In the genomic region with DNA sequence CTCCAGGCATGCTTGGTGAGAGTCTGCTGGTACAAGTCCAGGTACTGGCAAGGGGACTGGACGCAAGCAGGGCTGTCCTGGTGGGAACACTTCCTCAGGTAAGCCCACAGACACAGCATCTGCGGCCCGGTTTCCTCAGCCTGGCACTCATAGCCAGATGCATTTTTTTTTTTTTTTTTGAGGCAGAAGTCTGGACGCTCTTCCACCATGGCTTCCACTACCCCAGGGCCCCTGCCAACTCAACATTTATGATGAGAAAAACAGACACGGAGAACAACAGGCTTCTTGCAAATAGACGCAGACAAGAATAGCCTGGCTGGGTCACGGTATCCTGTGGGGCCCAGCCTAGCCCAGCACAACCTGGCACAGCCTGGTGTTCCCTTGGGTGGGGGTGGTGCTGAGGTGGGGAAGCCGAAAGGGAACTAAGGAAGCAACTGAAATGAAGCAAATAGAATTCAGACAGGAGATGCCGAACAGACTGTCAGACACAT, we compare ENCODE assay signal across 8 mouse cellular contexts. TPM values are rescaled to one million over a fixed set of nuclear protein-coding genes. Genes with fewer than 3 reads are reported as not detected.
A peak's percentile ranks its signal among the peaks of the same experiment; 100 is the strongest.
DNase-seq lines count a peak whose midpoint lies in the region; ATAC-seq lines count a peak whose summit lies in the region.

No protein-coding gene starts in this region.

- no peak for DNase-seq in frontal cortex, adult 2 months (ENCODE audit: extremely low spot score in 1 of 2, low spot score in 1 of 2)
- peak; percentile 73 for DNase-seq in cerebellum, adult 8-10 months
- DNase-seq in heart, adult 9 months (ENCODE audit: low spot score in 2 of 2) = peak; percentile 71 to 85
- DNase-seq in layer of hippocampus, adult 8-10 months (ENCODE audit: low spot score in 2 of 2) = peak; percentile 53 to 56
- no peak for DNase-seq in frontal cortex, postnatal 10 days (ENCODE audit: low spot score in 2 of 2)
- DNase-seq in natural killer cell, adult 2 months (ENCODE audit: low spot score in 2 of 2) = no peak

- peak; percentile 39 for ATAC-seq in frontal cortex, adult (ENCODE audit: low TSS enrichment)
- ATAC-seq in inflammation-experienced regulatory T-cells, adult 6 months = no peak

RNA-seq across cellular contexts. Expression of a gene that starts 43.5 kb away (rescaled TPM):
- 32.6 and 34.9 TPM in 2 replicates for polyA plus RNA-seq in frontal cortex, adult 2 months (2012; rRNA removed)
- total RNA-seq in layer of hippocampus, adult 8-10 months (2022) = 10 to 100 TPM; 21.5 to 28.4 (median 24.6) TPM
- 1 to 10 TPM; 3.7 to 8.9 (median 5.8) TPM for polyA plus RNA-seq in inflammation-experienced regulatory T-cells, adult 6 months (2017; shearing (Covaris generic))

Comparison
In these comparisons a context has a peak if more than half of its experiments do, and no peak if none do; other contexts are left out.
1. DNase-seq: peak in cerebellum, adult 8-10 months (single experiment), heart, adult 9 months (2 of 2) and layer of hippocampus, adult 8-10 months (2 of 2); none in frontal cortex, adult 2 months (0 of 2), frontal cortex, postnatal 10 days (0 of 2) and natural killer cell, adult 2 months (0 of 2).